Mouse (Mus musculus): ENCODE measurements around the gene Ecel1. TPM values are rescaled to one million over a fixed set of nuclear protein-coding genes. Genes with fewer than 3 reads are reported as not detected.
A peak's percentile ranks its signal among the peaks of the same experiment; 100 is the strongest.

Gene Ecel1
- polyA plus RNA-seq, 1 experiment, result 49.0 TPM

DNA sequence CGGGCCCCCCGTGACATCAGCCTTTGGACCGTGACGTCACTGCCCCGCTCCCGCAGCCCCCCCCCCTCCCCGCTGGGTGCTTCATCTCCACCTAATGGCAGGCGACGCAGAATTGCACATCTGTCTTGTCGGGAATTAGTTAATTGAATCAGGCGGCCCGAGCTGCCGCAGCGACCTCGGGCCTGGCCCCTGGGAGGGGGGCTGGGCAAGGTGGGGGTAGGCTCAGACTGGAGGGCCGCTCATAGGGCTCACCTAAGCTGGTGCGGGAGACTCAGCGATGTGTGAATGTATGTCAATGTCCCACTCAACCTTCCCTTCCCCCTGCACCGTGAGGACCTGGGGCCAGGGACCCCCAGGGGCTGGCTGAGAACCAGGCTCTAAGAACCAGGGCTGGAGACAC lies 14.1 kb upstream of the Ecel1 start:
- no peak for DNase-seq (ENCODE audit: low read depth)

DNA sequence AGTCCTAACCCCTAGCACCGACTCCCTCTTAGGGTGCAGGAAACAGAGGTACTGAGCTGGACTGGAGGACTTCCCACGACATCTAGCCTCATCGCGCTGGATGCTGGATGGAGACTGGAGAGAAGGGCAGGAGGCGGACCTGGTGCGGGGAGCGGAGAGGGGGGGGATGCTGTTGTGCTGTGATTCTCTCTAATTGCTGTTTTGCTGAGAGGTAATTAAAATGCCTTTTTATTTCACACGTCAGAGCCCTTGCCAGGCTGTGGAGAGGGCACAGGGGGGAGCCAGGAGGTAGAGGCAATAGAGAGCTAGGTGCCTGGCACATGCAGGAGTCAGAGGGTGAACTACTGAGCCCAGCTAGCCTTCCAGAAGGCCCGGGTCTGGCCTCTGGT lies 8.5 kb upstream of the Ecel1 start:
- DNase-seq (ENCODE audit: low read depth), result peak; percentile 67
- TF ChIP-seq CTCF (IDR thresholded peaks at IDR 0.05; ENCODE audit: borderline replicate concordance, extremely low read depth, insufficient read depth, insufficient read length) (no peak), POLR2A (IDR thresholded peaks at IDR 0.05; ENCODE audit: borderline replicate concordance, extremely low read depth, insufficient read depth, insufficient read length, poor library complexity, severe bottlenecking) (no peak)

More for the DNA sequence above, 14.1 kb upstream of the Ecel1 start:
- TF ChIP-seq POLR2A (IDR thresholded peaks at IDR 0.05; ENCODE audit: borderline replicate concordance, extremely low read depth, insufficient read depth, insufficient read length, poor library complexity, severe bottlenecking) (no peak), CTCF (IDR thresholded peaks at IDR 0.05; ENCODE audit: borderline replicate concordance, extremely low read depth, insufficient read depth, insufficient read length) (no peak)

DNA sequence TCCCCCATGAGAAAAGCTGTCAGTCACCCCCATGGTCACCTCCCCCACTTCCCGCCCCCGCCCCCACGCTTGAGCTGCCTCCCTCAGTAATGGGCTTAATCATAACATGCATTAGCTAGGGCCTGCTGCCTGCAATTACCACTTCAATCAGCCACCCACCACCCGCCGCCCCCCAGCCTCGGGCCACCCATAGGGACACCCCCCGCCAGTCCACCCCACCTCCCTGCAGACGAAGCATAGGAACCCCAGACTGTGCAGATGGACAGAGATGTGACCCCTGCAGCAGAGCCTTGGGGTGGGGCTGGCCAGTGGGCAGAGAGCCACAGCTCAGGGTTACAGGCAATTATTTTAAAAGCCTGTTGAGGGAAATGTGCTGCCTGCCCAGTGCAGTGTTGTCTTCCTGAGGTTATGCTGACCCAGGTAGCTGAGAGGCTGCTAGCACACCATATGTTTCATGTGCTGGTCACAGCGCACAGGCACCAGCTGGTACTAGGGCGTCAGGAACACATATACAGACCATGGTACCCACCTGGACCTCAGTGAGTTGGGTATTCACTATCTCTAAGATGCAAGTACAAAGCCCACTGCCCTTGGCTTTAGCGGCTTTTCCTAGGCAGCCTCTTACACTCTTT lies 8.0 kb upstream of the Ecel1 start:
- DNase-seq (ENCODE audit: low read depth), result peak; percentile 64
- TF ChIP-seq CTCF (IDR thresholded peaks at IDR 0.05; ENCODE audit: borderline replicate concordance, extremely low read depth, insufficient read depth, insufficient read length), result no peak
- TF ChIP-seq POLR2A (IDR thresholded peaks at IDR 0.05; ENCODE audit: borderline replicate concordance, extremely low read depth, insufficient read depth, insufficient read length, poor library complexity, severe bottlenecking), result no peak

DNA sequence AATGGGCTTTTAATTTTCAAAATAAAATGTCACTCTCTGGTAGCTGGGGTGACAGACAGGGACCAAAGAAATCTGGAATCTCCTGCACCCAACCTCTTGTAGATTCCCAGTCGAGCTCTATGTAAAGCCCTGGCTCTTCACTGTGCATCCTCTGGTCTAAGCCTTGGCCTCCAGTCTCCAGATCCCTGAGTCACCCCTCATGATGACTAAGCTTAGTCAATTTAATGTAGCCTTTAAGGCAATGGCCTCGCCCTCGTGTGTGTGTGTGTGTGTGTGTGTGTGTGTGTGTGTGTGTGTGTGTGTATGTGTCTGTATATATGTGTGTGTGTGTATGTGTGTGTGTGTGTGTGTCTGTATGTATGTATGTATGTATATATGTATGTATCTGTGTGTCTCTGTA lies 3.1 kb upstream of the Ecel1 start:
- no peak for DNase-seq (ENCODE audit: low read depth)
- TF ChIP-seq CTCF (IDR thresholded peaks at IDR 0.05; ENCODE audit: borderline replicate concordance, extremely low read depth, insufficient read depth, insufficient read length) (no peak), POLR2A (IDR thresholded peaks at IDR 0.05; ENCODE audit: borderline replicate concordance, extremely low read depth, insufficient read depth, insufficient read length, poor library complexity, severe bottlenecking) (no peak)

DNA sequence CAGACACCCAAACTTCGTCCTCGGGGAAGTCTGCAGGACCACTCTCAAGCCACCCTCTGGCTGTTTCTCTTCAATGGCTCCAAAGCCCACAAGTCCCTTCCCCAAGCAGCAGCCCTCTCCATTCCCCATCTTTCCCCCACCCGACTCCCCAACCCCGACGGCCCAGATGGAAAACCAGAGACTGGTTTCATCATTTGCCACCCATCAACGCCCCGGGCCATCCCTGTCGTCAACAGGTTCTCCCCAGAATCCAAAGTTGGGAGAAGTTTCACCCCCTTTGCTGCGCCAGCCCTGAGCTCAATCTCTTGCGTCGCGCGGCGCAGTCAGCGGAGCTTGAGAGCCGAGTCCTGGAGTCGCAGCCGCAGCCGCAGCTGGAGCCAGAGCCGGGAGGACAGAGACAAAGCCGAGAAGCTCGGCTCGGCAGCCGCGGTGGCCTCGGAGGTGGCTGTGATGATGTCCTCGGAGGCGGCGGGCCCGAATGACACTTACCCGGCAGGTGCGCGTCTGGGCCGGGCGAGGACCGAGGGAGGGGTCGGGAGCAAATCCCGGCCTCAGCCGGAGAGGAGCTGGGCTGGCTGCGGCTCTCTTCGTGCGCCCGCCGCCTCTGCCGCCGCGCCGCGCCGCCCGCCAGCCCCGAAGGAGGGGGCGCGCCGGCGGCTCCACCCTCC lies 656 bp downstream of the Ecel1 start:
- DNase-seq (ENCODE audit: low read depth), result peak; percentile 71
- TF ChIP-seq POLR2A (IDR thresholded peaks at IDR 0.05; ENCODE audit: borderline replicate concordance, extremely low read depth, insufficient read depth, insufficient read length, poor library complexity, severe bottlenecking) (0 out of 2 replicates have a peak, but pooled peaks have one; percentile 15), CTCF (IDR thresholded peaks at IDR 0.05; ENCODE audit: borderline replicate concordance, extremely low read depth, insufficient read depth, insufficient read length) (no peak)

DNA sequence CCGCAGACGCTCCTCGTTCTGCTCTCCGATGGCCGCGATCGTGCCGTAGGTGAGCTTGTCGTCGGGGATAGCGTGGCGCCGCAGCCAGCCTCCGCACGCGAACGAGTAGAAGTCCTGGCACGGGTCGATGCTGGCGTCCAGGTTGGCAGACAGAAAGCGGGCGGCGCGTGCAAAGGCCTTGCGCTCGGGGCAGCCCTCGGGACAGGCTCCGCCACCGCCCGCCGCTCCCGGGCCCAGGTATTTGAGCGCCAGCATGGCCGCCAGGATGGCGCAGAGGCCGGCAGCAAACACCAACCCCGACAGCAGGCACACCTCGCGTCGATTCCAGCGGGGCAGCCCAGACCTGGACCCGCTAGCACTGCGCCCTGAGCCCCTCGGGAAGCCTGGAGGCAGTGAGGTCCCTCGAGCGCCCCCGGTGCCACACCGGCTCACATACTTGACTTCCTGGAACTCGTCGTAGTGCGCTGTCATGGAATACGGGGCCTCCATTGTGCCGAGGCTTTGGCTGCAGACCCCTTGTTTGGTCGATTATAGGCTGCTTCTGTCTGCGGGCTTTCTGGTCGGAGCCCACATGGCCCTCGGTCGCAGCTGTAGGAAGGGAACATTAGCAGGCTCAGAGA lies 1.7 kb downstream of the Ecel1 start:
- TF ChIP-seq CTCF (IDR thresholded peaks at IDR 0.05; ENCODE audit: borderline replicate concordance, extremely low read depth, insufficient read depth, insufficient read length), result no peak
- no peak for TF ChIP-seq POLR2A (IDR thresholded peaks at IDR 0.05; ENCODE audit: borderline replicate concordance, extremely low read depth, insufficient read depth, insufficient read length, poor library complexity, severe bottlenecking)
- DNase-seq (ENCODE audit: low read depth), result no peak

DNA sequence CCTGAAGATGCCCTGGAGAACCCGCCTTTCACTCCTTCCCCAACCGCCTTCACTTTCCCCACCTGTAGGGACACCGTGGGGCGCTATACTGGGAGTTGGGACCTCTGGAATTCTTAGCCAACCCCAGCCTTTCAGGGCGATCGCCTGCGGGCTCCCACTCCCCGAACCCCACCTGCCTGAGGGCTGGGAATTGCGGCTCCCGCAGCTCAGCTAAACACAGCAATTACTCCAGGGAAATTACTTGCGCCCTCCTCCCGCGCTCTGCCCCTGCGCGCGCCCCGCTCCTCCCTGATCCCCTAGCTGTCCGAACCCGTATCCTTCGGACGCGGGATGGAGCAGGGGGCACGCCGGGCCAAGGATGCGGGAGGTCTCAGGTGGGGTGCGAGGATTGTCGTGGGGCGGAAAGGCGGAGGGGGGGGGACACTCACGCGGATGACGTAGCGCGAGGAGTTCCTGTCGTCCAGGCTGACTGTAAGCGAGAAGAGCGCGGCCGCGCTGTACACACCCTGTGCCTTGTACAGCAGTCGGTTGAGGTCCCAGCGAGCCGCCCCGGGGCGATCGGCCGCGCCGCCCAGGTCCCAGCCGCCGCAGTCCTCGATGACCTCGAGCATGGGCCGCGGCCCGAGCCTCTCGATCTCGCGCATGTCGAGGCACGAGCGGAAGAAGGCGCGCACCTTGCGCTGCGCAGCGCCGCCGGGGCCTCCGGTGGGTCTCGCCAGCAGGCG lies 2.4 kb downstream of the Ecel1 start:
- DNase-seq (ENCODE audit: low read depth), result no peak

DNA sequence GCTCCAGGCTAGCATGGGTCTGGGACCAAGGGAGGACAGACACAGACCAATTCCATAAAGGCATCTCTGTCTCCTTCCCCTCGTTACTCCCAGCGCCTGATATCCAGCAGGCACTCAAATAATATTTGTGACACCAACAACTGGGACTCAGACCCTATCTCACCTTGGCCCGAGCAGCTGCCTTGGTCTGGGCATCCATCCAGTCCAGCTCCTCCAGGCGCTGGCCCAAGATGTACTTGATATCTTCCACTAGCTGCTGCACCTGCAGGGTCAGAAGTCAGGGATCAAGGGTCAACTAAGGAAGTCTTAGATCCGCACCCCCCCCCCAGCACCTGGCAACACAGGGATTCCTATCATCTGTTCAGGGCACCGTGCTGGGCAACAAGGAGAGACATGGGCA lies 5.0 kb downstream of the Ecel1 start:
- TF ChIP-seq POLR2A (IDR thresholded peaks at IDR 0.05; ENCODE audit: borderline replicate concordance, extremely low read depth, insufficient read depth, insufficient read length, poor library complexity, severe bottlenecking) (no peak), CTCF (IDR thresholded peaks at IDR 0.05; ENCODE audit: borderline replicate concordance, extremely low read depth, insufficient read depth, insufficient read length) (no peak)

More for the DNA sequence above, 2.4 kb downstream of the Ecel1 start:
- TF ChIP-seq CTCF (IDR thresholded peaks at IDR 0.05; ENCODE audit: borderline replicate concordance, extremely low read depth, insufficient read depth, insufficient read length) (no peak), POLR2A (IDR thresholded peaks at IDR 0.05; ENCODE audit: borderline replicate concordance, extremely low read depth, insufficient read depth, insufficient read length, poor library complexity, severe bottlenecking) (no peak)

DNA sequence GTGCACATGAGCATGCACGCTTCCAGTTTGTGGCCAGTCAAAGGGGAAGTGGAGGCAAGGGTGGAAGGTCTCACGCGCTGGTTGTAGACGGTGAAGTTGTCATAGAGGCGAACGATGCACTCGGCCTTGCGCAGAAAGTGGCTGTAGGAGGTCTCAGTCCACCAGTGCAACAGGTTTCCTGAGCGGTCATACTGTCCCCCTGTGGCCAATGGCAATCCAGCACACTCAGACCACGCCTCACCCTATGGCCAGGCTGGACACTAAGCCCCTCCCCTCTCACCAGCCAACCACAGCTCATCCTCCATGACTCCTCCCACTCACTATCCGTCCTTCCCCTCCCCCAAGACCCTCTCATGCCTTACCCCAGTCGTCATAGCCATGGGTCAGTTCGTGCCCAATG lies 6.9 kb downstream of the Ecel1 start:
- no peak for TF ChIP-seq POLR2A (IDR thresholded peaks at IDR 0.05; ENCODE audit: borderline replicate concordance, extremely low read depth, insufficient read depth, insufficient read length, poor library complexity, severe bottlenecking)
- no peak for TF ChIP-seq CTCF (IDR thresholded peaks at IDR 0.05; ENCODE audit: borderline replicate concordance, extremely low read depth, insufficient read depth, insufficient read length)

More for the DNA sequence above, 5.0 kb downstream of the Ecel1 start:
- DNase-seq (ENCODE audit: low read depth), result no peak

DNA sequence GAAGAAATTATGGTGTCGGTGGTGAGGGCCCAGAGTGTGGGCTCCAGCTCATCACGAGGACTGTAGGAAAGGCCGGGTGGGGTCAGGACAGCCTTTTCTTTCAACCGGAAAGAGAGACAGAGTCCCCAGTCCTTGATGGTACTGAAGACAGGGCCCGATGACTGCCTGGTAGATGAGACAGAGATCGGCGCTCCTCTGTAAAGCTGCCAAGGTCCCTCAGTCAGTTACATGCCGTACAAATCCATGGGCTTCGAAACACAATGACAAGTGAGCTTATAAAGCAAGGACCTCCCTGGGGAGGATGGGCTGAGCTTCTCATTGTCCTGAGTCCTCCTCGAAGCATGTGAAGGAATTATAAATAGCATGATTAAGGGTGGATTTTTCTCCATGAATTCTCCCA lies 13.2 kb downstream of the Ecel1 start:
- TF ChIP-seq POLR2A (IDR thresholded peaks at IDR 0.05; ENCODE audit: borderline replicate concordance, extremely low read depth, insufficient read depth, insufficient read length, poor library complexity, severe bottlenecking), result no peak
- TF ChIP-seq CTCF (IDR thresholded peaks at IDR 0.05; ENCODE audit: borderline replicate concordance, extremely low read depth, insufficient read depth, insufficient read length), result no peak
- peak; percentile 39 for DNase-seq (ENCODE audit: low read depth)

More for the DNA sequence above, 6.9 kb downstream of the Ecel1 start:
- no peak for DNase-seq (ENCODE audit: low read depth)

DNA sequence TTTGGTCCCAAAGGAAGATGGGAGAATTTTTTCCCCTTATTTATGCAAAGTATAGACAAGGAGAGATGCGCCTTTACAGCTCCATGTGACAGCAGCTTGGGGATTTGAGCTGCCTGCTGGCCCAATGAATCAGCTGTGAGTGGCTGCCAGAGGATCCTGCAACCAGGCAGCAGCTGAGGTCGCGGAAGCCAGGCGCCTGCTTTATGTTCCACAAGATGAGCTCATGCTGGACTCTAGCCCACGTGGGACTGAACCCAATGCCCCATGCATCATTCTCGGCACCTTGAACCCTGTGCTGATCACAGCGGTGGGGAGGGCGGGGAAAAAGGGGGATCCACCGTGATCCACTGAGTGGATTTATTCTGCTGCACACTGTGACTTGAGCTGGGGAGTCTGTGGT lies 13.9 kb downstream of the Ecel1 start:
- no peak for TF ChIP-seq CTCF (IDR thresholded peaks at IDR 0.05; ENCODE audit: borderline replicate concordance, extremely low read depth, insufficient read depth, insufficient read length)
- TF ChIP-seq POLR2A (IDR thresholded peaks at IDR 0.05; ENCODE audit: borderline replicate concordance, extremely low read depth, insufficient read depth, insufficient read length, poor library complexity, severe bottlenecking), result no peak
- peak; percentile 77 for DNase-seq (ENCODE audit: low read depth)
